Mouse (Mus musculus) cerebellum, postnatal 4 days (tissue): ENCODE results near the gene Trh.

Source experiments
- DNase-seq, 2 experiments: peaks; one replicate each; pipeline ENCODE4 v3.0.0; 2022; ENCODE audit warnings: low spot score in 2 of 2, mixed read lengths in 1 of 2

Gene Trh

GRCm38 (mm10) chr6:92222021-92222420 lies 22.4 kb downstream of the Trh start:
- DNase-seq, result no peak

- DNase-seq, result no peak
Measured at GRCm38 (mm10) chr6:92221604-92222003, 22.8 kb downstream of the Trh start.

- peak in 1 of 2 experiments; percentile 42 for DNase-seq
Measured at GRCm38 (mm10) chr6:92219445-92219844, 25.0 kb downstream of the Trh start.

GRCm38 (mm10) chr6:92214773-92215449 lies 29.5 kb downstream of the Trh start, which contains the start of gene Rbsn:
Rbsn (minus strand) TSS chr6:92214925.
- DNase-seq, result peak; percentile 77 to 87

GRCm38 (mm10) chr6:92214055-92214772 lies 30.2 kb downstream of the Trh start:
- DNase-seq, result peak in 1 of 2 experiments; percentile 11

- DNase-seq, result no peak
Measured at GRCm38 (mm10) chr6:92199414-92199813, 45.0 kb downstream of the Trh start.
